8 mouse cellular contexts compared by ENCODE assay signal in genomic region chr12:69908511-69908900, GRCm38 (mm10). TPM values are rescaled to one million over a fixed set of nuclear protein-coding genes. Genes with fewer than 3 reads are reported as not detected.
DNase-seq lines count a peak whose midpoint lies in the region; ATAC-seq and TF ChIP-seq lines count a peak whose summit lies in the region.

No protein-coding gene starts in this region.

- H3K9ac ChIP-seq in forebrain, postnatal 0 days: peak overlapping the region; percentile 75
- peak overlapping the region; percentile 89 for H3K9ac ChIP-seq in midbrain, embryonic 15.5 days

- peak; percentile 89 for ATAC-seq in forebrain, postnatal 0 days
- peak; percentile 91 for ATAC-seq in midbrain, embryonic 15.5 days (replicated peaks)

- H3K4me2 ChIP-seq in forebrain, postnatal 0 days (ENCODE audit: low read depth): peak overlapping the region; percentile 62
- H3K4me2 ChIP-seq in midbrain, embryonic 15.5 days: peak overlapping the region; percentile 63

- no peaks in the 10 kb centered on the region for H3K4me1 ChIP-seq in forebrain, postnatal 0 days (ENCODE audit: insufficient read depth)
- peaks cover 24% of the 10 kb centered on the region for H3K4me1 ChIP-seq in midbrain, embryonic 15.5 days

- 13% methylated on average over 19 of the region's 19 CpGs for WGBS in forebrain, postnatal 0 days
- 12% methylated on average over 19 of the region's 19 CpGs for WGBS in midbrain, embryonic 15.5 days

- H3K27ac ChIP-seq in forebrain, postnatal 0 days (ENCODE audit: low read depth, low read length): peak overlapping the region; percentile 97
- peak overlapping the region; percentile 97 for H3K27ac ChIP-seq in midbrain, embryonic 15.5 days

- peak overlapping the region; percentile 50 for H3K4me3 ChIP-seq in forebrain, postnatal 0 days (ENCODE audit: low read depth, low read length)
- peak overlapping the region; percentile 69 for H3K4me3 ChIP-seq in midbrain, embryonic 15.5 days

- no peak for TF ChIP-seq CTCF in forebrain, postnatal 0 days (IDR thresholded peaks at IDR 0.05; ENCODE audit: low read depth)

- no peaks in the 10 kb centered on the region for H3K9me3 ChIP-seq in forebrain, postnatal 0 days (ENCODE audit: low read length)
- no peaks in the 10 kb centered on the region for H3K9me3 ChIP-seq in midbrain, embryonic 15.5 days

- no peaks in the 10 kb centered on the region for H3K36me3 ChIP-seq in forebrain, postnatal 0 days (ENCODE audit: insufficient read depth)
- H3K36me3 ChIP-seq in midbrain, embryonic 15.5 days (replicated peaks): no peaks in the 10 kb centered on the region

- no peaks in the 10 kb centered on the region for H3K27me3 ChIP-seq in forebrain, postnatal 0 days (ENCODE audit: insufficient read depth, low read length)
- no peaks in the 10 kb centered on the region for H3K27me3 ChIP-seq in midbrain, embryonic 15.5 days (replicated peaks)

- DNase-seq in R1 (ENCODE audit: low read depth, low spot score): peak; percentile 23
- DNase-seq in cerebellum, adult 18-20 months: peak; percentile 83 to 88
- no peak for DNase-seq in forebrain, postnatal 0 days
- DNase-seq in left cerebral cortex, adult 18-20 months (ENCODE audit: low spot score in 2 of 2): peak; percentile 86 to 93
- no peak for DNase-seq in urinary bladder, postnatal 10 days (ENCODE audit: low spot score)
- no peak for DNase-seq in lung, postnatal 25 days (ENCODE audit: low spot score)
- no peak for DNase-seq in T-cell, adult 2 months (ENCODE audit: low spot score)

RNA-seq across cellular contexts. Expression of gene Map4k5, which starts 15.5 kb away (rescaled TPM):
- 46.8 and 47.6 TPM in 2 replicates for total RNA-seq in forebrain, postnatal 0 days (2014; rRNA removed)
- 16.8 and 20.4 TPM in 2 replicates for polyA plus RNA-seq in forebrain, postnatal 0 days (2015; fragmentation: Nextera tagmentation; extraction: Ambion mirVana)
- total RNA-seq in left cerebral cortex, adult 18-20 months (2021): 10 to 100 TPM; 37.6 to 38.6 TPM
- 28.2 and 31.6 TPM in 2 replicates for polyA plus RNA-seq in midbrain, embryonic 15.5 days (2015; fragmentation: Nextera tagmentation; extraction: Ambion mirVana)

RNA-seq across cellular contexts. Expression of gene Atl1, which starts 16.1 kb away (rescaled TPM):
- total RNA-seq in forebrain, postnatal 0 days (2014; rRNA removed): 156 and 163 TPM in 2 replicates
- 97.6 and 132 TPM in 2 replicates for polyA plus RNA-seq in forebrain, postnatal 0 days (2015; fragmentation: Nextera tagmentation; extraction: Ambion mirVana)
- total RNA-seq in left cerebral cortex, adult 18-20 months (2021): 100 to 1,000 TPM; 232 to 242 TPM
- polyA plus RNA-seq in midbrain, embryonic 15.5 days (2015; fragmentation: Nextera tagmentation; extraction: Ambion mirVana): 144 and 167 TPM in 2 replicates

Comparison
In these comparisons a context has a peak if more than half of its experiments do, and no peak if none do; other contexts are left out.
1. DNase-seq: peak in R1 (single experiment), cerebellum, adult 18-20 months (2 of 2) and left cerebral cortex, adult 18-20 months (2 of 2); none in forebrain, postnatal 0 days (single experiment), urinary bladder, postnatal 10 days (single experiment), lung, postnatal 25 days (single experiment) and T-cell, adult 2 months (single experiment).